Mouse (Mus musculus) megakaryocyte, embryonic 14.5 days (primary cell): ENCODE measurements around the gene Cacna1e.

Experiments used
- FLI1 ChIP-seq: IDR thresholded peaks from 2 replicates; pipeline ENCODE4 v1.6.1; 2012; ENCODE audit warnings: low read length, inconsistent platforms, mixed read lengths
- GATA1 ChIP-seq: IDR thresholded peaks from 3 replicates; pipeline ENCODE4 v1.6.1; 2012; ENCODE audit warnings: mixed read lengths, low read length, inconsistent platforms, borderline replicate concordance

DNA sequence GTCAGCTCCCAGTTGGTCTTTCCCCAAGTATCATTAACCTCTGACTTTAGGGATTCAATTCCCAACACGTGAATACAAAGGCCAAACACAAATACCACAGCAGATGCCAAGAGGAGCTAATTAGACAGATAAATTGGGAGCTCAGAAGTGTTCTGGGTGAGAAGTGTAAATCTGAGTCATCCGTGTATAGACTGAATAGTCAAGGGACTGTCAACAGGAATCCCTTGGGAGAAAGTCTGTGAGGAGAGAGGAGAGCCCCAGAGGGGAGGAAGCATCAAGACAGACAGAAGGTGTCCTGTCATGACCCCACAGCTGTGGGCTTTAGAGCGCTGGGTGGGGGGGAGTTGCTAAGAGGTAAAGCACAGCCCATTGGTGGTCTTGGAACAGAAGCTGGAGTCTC is 276.9 kb downstream of the Cacna1e start:
- TF ChIP-seq FLI1 = no peak
- TF ChIP-seq GATA1 = no peak
